Mouse (Mus musculus): ENCODE data around the gene Fam20a. TPM values are rescaled to one million over a fixed set of nuclear protein-coding genes. Genes with fewer than 3 reads are reported as not detected.

The Fam20a gene
- total RNA-seq, 2 experiments from 2014 or later: 1.2 to 2.0 TPM

Other genes with a start within 250 kb of the Fam20a start
- 1 to 10 TPM; 1.2 to 1.6 TPM for gene Arsg, start 248.9 kb downstream of the Fam20a start, total RNA-seq (2021)
- gene Slc16a6, start 248.7 kb downstream of the Fam20a start, total RNA-seq (2021): 1 to 10 TPM; 3.7 to 7.1 TPM
- 10 to 100 TPM; 57.7 to 78.8 TPM for gene Wipi1, start 110.3 kb downstream of the Fam20a start, total RNA-seq (2021)
- 100 to 1,000 TPM in 1 of 2 experiments, 10 to 100 TPM in 1; 96.1 to 120 TPM for gene Prkar1a, start 72.9 kb downstream of the Fam20a start, total RNA-seq (2021)
- not detected for gene 1700012B07Rik, start 105.8 kb upstream of the Fam20a start, total RNA-seq (2021)

Measured in gastrocnemius, adult 18-20 months (tissue).